Mouse (Mus musculus): ENCODE data around the gene Tie1.
"Not testable (repeated sequence)": the region's sequence is repeated elsewhere in the genome, so short reads cannot be mapped to it uniquely, and the experiment has no call there.

The Tie1 gene

DNA sequence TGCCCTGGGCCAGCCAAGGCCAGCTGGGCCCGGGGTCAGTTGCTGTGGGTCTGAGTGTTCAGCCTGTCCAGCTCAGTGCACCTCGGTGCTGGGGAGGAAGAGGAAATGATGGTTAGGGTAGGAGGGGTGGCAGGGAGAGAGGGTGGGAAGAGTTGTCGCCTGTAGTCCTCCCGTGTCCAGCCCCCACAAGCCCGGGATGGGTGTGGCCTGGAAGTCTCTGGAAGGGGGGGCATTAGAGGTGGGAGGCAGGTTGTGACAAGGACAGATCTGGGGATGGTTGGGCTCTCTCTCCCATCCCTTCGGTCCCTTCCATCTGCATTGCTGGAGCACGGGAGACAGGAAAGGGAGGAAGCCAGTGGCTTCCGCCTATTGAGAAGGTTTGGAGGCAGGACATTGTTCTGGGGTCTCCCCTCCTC, at the start of gene Tie1:
Tie1 (minus strand) TSS at position 345 of the 416 bp plus-strand sequence.
- CTCF ChIA-PET, result no interaction called here

DNA sequence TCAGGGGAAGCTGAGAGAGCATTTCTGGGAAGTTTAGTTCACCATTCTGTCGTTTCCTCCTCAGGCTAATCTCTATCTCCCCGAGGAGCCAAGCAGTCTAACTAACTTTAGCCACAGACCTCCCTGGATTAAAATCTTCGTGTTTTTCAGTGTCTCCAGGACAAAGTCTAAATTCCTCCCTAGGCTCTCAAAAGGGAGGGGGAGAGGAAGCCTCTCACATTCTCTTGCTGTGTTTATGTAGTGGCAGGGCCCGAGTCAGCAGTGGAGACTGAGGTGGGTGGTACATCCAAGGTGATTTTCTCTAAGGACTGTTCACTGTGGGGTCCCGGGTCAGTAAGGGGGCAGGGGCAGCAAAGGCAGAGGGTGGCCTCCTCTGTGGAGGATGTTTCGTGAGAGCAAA, 47.9 kb upstream of the Tie1 start:
- CTCF ChIA-PET, result no interaction called here

DNA sequence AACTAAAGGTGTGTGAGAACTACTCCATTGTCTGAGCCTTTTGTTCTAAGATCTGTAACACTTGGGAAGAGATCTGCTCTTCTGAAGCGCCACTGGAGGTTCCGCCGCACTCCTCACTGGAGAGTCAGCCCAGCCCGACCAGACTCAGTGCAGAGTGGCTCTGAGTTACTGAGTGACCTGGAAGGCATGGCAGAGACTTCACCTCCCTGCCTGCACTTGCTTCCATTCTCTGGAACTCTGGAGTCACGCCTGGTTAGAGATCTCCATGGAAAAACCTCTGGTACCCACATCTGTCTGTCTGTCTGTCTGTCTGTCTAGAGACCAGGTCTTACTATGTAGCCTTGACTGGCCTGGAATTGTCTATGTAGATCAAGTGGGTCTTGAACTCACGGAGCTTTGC, 45.7 kb upstream of the Tie1 start:
- CTCF ChIA-PET, result no interaction called here

DNA sequence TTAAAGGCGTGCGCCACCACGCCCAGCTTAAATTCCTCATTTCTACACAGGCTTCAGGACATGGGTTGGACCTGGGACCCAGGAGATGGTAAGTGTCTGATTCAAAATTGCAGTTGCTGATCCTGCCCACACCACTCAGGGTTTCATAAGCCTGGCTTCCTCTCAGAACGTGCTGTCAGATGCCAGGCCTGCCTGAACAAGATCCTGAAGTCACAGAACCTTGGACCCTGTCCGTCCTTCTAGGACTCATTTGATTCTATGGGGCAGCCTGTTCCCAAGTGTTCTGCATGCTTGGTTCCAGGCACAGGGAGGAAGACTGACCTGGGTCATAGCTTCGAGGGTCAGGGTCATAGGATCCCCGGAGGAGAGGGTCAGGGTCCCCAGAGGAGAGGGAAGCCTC, 43.7 kb upstream of the Tie1 start:
- CTCF ChIA-PET, result no interaction called here

DNA sequence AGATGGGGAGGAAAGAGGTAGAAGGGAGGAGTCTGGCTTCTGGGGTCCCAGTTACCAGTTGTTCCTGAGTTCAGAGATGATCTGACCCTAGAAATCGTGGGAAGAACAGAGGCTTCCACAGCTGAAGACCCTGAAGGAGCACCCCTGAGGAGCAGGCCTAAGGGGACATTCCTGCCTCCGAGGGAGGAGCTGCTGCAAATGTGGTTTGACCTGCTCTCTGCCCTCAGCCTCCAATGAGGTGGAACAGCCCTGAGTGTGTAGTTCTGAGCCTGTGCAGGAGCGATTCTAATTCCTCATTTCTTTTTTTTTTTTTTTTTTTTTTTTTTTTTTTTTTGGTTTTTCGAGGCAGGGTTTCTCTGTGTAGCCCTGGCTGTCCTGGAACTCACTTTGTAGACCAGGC, 43.3 kb upstream of the Tie1 start:
- CTCF ChIA-PET, result interaction anchor here (0.7 kb wide), 1 partner anchor 1607 kb away, joined by 6 read pairs; no protein-coding TSS in a partner anchor

DNA sequence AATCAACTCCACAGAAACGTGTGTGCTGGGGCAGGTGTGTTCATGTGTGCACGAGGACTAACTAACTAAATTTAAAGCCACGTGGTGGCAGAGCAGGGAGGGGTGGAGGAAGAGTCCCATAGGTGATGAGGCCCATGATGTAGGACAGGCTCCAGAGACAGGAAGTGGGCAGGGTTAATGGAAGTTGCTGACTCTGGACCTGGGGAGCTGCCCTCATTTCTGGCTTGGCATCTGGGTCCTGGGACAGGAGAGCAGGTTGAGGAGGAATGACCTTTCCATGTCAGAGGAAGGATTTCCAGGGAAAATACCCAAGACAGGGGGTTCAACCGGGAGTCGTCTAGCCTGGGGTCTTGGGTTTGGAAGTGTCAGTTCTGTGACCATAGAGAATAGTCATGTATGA, 42.8 kb upstream of the Tie1 start:
- CTCF ChIA-PET, result interaction anchor here (0.7 kb wide), 1 partner anchor 1608 kb away, joined by 6 read pairs; no protein-coding TSS in a partner anchor

DNA sequence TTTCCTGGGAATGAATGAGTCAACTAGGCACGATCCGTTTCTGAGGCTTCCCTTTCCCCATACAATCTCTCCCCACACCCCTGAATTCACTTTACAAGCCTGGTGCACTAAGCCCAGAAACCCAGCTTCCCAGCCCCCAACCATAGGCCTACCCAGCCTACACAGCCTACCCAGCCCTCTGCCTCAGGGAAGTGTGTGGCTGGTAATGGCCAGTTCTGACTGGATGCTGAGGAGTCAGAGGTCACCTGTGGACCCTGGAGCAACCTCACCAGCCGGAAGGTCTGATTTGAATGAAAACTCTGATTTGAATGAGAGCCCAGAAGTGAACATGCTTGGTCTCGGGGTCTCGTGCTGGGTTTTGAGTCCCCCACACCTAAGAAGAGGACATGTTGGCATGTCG, 37.9 kb upstream of the Tie1 start:
- CTCF ChIA-PET, result no interaction called here

DNA sequence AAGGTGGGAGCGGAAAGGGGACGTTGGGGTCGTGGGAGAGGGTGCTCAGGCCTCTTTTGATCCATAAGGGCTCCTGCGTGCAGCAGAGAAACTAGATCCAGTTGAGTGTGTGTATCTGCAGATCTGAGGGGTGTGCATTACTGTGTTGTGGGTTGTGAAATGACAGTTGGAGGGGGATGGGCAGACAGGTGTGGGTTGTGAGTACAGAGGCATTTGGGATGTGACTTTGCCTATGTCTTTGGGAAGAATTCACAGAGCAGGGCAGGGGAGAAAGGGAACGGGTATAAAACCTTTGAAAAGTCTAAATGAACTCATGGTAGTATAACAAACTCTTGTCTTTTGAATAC, 37.4 kb upstream of the Tie1 start:
- CTCF ChIA-PET, result no interaction called here

DNA sequence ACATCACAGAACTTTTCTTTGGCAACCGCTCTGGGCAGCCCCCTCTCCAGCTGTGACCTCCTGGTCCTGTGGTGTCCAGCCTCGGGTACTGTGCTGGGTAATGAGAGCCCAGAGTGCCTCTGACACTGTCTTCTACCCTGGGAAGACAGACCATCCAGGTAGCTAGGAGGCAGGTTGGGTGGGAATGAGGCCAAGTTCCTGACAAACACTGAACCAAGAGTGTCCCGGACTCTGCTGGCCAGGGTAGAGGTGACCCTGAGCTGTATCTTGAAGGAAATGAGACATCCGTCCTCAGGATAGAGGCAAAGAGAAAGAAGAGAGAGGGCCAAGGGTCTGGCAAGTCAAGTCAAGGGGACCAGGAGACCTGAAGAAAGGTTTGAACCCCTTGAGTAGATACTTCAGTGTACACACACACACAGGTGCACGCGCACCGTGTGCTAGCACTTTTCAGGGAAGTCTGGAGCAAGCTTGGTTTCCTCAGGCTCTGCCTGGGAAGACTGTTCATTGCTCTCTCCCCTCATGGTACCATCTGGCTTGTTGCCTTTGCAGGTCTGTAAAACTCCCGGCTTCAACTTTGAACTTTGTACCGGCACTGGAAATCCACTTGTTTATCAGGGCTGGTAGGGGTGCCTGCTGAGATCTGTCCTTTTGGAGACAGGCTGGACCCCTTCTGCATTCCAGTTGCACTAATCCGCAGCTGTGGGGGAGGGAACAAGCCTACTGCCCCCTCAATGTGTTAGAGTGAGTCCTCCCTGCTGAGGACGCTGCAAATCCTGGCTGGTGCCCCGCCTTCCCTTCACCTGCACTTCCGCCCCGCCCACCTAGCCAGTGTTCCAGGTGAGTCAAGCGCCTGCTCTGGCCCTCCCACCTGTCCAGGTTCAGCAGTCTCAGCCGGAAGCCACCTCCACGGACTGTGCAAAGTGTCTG, 36.8 kb upstream of the Tie1 start, which contains the start of gene 2610528J11Rik:
2610528J11Rik (plus strand) TSS at position 592 of the 927 bp plus-strand sequence.
- CTCF ChIA-PET, result no interaction called here

DNA sequence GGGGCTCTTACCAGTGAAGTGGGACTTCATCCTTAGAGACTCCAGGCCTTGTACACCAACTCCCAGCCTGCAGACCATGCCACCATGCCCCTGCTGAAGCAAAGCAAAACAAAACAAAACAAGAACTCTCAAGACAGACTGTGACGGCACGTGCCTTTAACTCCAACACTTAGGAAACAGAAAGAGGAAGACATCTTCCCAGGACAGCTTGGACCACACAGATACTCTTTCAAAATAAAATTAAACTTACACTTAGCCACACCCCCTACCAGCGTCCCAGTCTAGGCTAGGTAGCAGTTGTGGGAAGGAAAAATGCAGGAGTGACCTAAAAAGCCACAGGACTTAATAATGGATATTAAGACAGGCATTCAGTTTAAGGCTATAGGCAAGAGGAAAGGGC, 35.9 kb upstream of the Tie1 start:
- CTCF ChIA-PET, result no interaction called here

DNA sequence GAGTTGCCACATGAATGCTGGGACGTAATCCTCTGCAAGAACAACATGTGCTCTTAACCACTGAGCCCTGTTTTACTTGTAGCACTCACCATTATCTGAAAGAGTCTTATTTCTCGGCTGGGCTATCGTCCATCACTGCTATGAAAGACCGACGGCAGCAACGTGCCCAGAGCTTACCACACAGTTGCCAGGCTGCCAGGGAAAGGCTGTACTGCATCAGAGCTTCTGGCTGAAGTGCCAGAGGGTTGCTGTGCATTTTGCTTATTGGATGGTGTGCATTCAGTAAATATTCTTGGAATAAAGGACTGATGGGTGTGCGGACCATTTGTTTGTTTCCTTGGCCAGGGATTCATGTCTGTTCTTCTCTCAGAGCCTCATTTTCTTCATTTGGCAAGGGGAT, 34.1 kb upstream of the Tie1 start:
- CTCF ChIA-PET, result no interaction called here

DNA sequence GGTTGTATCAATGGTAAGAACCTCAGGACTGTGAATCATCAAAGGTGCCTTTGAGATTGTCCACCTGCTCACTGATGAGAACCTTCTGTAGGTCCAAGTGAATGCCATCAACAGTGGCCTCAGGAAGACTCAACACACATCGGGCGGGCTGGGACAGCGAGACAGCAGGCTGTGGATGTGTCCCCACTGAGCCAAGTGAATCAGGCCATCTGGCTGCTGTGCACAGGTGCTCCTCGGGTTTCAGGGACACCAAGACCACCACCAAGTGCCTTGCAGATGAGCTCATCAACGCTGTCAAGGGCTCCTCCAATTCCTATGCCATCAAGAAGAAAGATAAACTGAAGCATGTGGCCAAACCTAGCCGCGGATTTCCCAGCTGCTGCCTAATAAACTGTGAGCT, 32.4 kb upstream of the Tie1 start:
- CTCF ChIA-PET, result no interaction called here

DNA sequence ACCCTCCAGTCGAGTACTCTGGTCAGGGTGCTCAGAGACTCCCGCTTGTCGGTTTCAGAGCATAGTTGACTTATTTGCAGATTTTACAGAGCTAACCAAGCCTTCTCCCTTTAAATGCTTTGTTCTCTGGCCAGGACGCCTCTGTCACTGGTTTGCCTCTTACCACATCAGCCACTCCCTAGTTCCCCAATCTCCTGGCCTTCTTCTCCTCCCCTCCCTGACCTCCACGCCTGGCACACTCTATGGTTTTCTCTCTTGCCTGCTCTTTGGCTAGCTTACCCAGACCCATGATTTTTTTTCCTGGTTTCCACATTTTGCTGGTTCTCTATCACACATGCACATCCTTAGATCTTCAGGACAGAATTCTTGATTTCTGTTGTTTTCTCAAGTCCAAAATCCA, 28.3 kb upstream of the Tie1 start:
- CTCF ChIA-PET, result no interaction called here

DNA sequence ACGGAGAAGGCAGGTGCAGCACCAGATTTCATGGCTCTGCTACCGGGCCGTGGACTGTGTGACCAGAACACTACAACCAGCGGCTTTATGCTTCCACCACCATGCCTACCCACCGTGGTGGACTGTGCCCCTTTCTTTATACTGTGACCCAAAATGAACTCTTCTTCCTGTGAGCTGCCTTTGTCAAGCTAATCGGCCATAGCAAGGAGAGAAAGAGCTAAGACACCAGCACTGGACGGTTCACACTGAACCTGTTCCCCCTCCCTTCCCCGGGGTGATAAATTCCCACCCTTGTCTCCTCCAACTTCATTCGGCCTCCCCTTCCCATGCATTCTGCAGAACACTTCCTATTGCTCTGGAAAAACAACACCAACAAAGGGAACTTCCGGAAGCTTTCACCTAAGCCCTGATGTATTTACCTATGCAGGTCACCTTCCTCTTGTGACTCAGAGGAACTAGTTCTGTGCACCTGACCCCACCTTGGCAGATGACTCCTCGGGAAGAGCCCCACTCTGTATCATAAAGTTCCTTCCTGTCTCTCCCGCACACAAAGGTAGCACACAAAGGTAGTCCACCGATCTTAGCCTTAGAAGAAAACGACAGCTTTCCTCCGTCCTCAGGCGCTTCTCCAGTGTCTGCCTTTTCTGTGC, 27.8 kb upstream of the Tie1 start:
- CTCF ChIA-PET, result no interaction called here

DNA sequence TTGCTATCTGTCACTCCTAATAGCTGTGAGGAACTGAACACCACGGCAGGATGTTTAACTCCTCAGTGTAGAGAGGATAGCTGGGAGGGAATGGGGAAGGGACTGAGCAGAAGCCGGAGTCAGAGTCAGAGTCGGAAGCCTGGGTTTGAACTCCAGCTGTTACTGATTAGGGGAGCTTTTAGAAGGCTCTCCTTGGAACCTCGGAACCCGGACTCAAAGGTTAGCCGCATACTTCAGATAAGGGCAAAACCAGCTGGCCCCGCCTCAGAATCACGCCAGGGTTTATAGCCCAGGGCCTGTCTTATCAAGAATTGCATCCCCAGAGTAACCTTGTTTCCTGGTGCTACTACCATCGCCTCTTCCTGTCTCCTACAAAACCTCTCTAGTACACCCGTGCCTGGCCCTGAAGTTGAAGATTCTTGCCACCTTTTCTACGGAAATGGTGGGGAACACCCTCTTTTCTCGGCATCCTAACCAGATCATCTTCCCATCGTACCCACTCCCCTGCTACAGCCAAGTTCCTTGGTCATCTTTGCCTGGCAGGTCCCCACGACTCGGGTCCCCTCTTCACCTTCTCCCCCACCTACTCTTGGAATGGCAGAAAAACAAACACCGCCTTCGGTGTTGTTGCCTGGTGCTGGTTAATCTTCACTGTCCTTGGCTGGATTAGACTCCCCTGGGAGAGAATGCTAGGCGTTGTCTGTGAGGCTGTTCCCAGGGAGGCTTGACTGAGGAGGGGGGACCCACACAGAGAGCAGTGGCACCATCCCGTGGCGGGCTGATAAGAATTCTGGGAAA, 27.0 kb upstream of the Tie1 start:
- CTCF ChIA-PET, result no interaction called here

DNA sequence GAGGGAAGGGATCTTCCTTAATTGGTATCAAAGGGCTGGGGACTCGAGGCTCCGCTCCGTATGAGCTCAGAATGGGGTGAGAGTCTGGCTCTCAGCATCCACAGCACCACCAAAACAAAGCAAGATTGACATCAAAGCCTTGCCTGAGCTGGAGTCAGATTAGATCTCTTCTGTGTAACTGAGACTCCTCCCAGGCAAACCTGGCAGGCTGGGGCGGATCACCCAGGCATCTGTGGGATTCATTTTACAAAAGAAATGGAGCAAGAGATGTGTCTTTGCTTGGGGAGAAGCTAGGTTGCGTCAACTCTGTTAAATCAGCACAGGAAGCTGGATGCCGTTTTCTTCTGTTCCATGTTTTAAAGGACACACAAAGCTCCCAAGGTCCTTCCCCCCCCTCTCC, 19.2 kb upstream of the Tie1 start:
- CTCF ChIA-PET, result no interaction called here

DNA sequence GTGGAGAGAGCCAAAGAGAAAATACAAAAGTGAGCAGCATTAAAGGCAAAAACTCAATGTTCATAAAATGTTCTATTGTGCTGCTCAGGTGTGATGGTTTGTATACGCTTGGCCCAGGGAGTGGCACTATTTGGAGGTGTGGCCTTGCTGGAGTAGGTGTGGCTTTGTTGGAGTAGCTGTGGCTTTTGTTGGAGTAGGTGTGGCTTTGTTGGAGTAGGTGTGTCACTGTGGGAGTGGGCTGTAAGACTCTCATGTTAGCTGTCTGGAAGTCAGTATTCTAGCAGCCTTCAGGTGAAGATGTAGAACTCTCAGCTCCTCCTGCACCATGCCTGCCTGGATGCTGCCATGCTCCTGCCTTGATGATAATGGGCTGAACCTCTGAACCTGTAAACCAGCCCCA, 17.3 kb upstream of the Tie1 start:
- CTCF ChIA-PET, result not testable (repeated sequence)

DNA sequence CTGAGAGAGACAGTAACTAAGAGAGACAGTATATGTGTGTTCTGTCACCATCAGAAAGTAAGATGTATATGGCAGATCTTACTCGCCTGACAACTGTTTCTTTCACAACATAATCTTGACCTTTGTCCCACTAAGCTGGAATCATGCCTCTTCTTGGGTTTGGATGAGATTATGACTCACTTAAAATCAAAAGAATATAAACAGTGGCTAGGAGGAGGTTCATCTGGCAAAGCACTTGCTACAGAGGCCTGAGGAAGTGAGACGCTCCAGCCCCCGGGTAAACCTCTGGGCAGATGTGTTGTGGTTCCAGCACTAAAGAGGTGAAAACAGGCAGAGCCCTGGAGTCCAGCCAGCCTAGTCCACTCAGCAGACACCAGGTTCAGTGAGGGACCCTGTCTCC, 15.7 kb upstream of the Tie1 start:
- CTCF ChIA-PET, result no interaction called here

DNA sequence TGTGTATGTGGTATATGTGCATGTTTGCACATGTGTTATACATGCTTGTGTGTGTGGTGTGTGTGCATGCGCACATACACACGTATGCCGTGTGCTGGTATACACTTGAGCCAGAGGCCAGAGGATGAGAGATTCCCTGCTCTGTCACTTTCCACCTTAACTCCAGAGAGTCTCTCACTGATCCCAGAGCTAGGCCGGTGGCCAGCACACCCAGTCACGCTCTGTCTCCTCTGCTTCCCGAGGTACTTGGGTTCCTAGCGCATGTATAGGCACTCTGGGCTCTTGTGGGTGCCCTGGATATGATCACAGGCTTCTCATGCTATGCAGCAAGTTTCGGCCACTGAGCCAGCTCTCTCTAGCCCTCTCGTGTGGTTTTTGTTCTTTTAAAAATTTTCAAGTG, 10.9 kb upstream of the Tie1 start:
- CTCF ChIA-PET, result no interaction called here

DNA sequence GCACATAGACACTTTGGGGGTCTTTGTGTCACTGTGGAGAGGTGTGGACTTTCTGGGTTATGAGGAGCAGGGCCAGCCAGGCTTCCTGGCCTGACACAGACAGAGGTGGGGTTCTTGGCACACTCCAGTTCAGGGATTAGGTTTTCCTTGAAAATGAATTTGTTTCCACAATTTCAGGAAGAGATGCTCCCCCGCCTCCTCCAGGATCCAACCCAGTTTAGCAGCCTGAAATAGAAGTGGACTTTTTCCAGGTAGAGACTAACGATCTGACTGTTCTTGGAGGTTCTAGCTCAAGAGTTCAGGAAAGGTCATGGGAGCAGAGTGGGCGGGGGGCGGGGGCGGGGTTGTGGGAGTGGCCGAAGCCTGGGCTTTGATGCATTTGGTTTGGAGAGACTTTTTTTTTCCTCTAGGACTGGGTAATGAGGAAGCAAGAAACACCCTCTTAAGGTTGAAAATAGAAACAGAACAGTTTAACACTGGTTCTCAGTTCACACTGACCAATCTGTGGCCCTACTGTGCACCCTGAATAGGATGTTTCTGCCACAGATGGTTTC, 10.4 kb upstream of the Tie1 start:
- CTCF ChIA-PET, result no interaction called here

DNA sequence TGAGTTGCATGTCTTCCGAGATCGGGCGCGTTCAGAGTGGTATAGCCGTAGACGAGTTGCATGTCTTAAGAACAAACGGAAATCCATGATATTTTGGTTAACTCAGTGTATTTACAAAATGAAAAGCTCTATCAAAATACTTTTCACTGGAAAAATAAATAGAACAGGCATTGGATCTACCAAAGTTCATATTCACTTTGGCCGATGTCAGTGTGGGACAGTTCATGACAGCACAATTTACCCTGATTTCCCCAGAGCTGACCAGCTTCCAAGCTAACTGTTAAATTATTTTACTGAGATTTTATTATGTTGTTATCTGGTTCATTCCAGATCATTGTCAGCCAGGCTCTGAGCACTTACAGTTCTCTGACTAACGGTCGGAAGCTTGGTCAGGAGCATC, 600 bp upstream of the Tie1 start:
- CTCF ChIA-PET, result no interaction called here

DNA sequence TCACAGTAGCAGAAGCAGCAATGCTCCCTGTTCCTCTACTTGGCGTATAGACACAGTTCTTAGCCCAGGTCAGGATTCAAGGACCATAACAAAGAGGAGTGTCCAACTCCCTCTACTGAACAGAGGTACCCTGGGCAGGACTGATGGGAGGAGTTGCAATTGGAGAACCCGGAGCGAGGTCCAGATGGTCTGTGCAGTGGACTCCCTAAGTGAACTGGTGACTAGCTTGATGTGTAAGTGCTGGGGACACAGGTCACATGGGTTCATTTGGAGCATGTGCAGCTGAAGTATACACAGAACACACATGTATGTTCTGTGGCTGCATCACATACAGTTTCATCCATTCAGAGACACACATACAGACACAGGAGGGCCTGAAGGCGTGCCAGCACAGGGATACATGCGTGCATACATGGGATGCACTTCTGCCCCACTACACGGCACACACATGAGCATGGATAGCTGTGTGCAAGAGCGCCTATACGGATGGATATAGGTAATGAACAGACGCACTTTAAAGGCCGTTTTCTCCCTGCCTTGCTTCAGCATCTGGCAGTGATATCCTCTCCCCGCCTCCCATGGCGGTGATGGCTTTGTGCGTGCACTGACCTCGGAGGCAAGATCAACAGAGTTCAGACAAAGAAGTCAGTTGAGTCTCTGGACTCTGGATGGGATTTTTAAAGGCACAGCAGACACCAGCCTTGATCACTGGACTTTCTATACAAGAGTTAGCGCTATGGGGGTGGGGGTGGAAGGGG, 12.9 kb downstream of the Tie1 start:
- CTCF ChIA-PET, result no interaction called here

Measured in spleen, embryonic (tissue).